Mouse (Mus musculus): ENCODE measurements around the gene Leng9.

DNA sequence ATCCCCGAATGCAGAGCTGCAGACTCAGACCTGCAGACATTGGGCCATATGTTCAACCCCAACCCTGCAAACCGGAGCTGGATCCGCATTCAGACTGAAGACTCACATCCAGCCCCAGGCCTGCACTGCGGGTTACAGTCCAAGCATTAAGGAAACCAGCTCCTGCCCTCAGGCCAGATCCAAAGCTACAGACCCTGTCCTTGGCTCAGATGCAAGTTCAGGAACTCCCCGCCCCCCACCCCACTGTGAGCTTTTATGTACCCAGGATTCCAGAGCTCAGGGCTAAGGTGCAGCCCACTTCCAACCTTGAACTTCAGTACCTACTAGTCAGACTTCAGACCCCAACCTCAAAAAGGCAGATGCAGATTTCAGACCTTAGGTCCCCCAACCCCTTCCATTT lies 25.3 kb downstream of the Leng9 start:
- TF ChIP-seq CTCF (IDR thresholded peaks at IDR 0.05; ENCODE audit: low read depth, low read length) (no peak), POLR2A (IDR thresholded peaks at IDR 0.05; ENCODE audit: extremely low read depth, insufficient read depth, low read length) (no peak)

Data from liver, adult 2 months (tissue).